Mouse (Mus musculus): Measurements from ENCODE around the gene Orm3. TPM values are rescaled to one million over a fixed set of nuclear protein-coding genes. Genes with fewer than 3 reads are reported as not detected.
"Not testable (repeated sequence)": the region's sequence is repeated elsewhere in the genome, so short reads cannot be mapped to it uniquely, and the experiment has no call there.

Orm3 gene
- total RNA-seq (2021), result not detected
- long read RNA-seq, experiment 1, result 0 reads
- long read RNA-seq, experiment 2, result 0 reads

- no peak within 1 kb of the TSS for H3K27ac ChIP-seq
- TF ChIP-seq CTCF (conservative IDR thresholded peaks at IDR 0.05), result no peak
- no peak for DNase-seq (ENCODE audit: low spot score in 2 of 2)
- H3K4me3 ChIP-seq, result no peak within 1 kb of the TSS
Measured at GRCm38 (mm10) chr4:63355877-63356665, at the start of gene Orm3. TSS of gene Orm3 (plus strand) at chr4:63356162.

GRCm38 (mm10) chr4:63307175-63308062 lies 48.5 kb upstream of the Orm3 start:
- H3K4me3 ChIP-seq, result no peak overlapping the region
- no peak overlapping the region for H3K27ac ChIP-seq
- peak; percentile 81 for TF ChIP-seq CTCF (conservative IDR thresholded peaks at IDR 0.05)
- peak; percentile 85 to 93 for DNase-seq (ENCODE audit: low spot score in 2 of 2)

DNA sequence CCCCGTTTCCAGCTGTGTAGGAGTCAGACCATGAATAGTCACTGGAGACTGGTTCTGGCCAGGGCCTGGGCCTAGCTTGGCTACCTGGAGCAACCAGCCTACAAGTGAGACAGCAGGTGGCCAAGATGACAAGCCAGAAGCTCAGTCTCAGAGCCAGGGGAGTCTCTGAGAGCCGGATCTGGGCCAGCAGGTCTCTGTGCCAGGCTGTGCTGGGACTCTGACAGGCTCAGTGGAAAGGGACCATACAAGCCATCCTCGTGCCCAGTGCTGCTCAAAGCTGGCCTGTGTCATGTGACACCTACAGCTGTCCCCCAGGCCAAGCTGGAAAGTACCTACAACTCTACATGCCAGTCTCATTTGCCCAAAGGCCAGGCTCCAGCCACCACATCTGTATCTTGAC lies 47.6 kb upstream of the Orm3 start:
- DNase-seq (ENCODE audit: low spot score in 2 of 2), result no peak
- Histone ChIP-seq H3K4me3 (no peak overlapping the region), H3K27ac (no peak overlapping the region)
- TF ChIP-seq CTCF (conservative IDR thresholded peaks at IDR 0.05), result no peak

DNA sequence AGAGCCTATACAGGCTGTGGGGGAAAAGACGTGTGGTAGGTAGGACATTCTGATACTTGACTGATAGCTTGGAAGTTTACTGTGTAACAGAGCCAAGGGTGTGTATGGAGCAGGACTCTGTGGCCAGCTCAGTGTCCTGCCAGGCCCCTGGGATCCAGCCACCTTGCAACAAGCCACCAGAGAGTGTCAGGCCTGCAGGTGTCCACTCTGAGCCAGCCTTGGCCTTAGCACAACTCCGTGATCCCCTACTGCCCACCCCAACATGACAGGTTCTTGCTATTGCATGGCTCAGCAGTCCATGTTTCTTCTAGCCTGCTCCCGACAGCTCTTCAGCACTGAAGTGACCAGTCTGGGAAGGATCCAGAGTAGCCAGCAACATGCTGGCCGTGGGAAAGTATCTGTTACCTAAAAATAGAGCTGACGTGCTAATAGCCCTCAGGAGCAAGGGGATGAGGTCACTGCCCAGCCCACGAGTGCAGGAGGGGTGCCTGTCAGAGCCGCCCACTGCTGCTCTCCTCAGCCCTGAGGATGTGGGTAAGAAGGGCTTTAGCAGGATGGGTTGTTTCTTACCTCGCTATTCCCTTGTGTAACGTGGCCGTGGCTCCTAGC lies 45.6 kb upstream of the Orm3 start:
- TF ChIP-seq CTCF (conservative IDR thresholded peaks at IDR 0.05), result no peak

GRCm38 (mm10) chr4:63311426-63311825 lies 44.5 kb upstream of the Orm3 start:
- Histone ChIP-seq H3K4me3 (no peak overlapping the region), H3K27ac (no peak overlapping the region)
- TF ChIP-seq CTCF (conservative IDR thresholded peaks at IDR 0.05), result no peak
- DNase-seq (ENCODE audit: low spot score in 2 of 2), result no peak

More for the DNA sequence above, 45.6 kb upstream of the Orm3 start:
- DNase-seq (ENCODE audit: low spot score in 2 of 2), result no peak
- no peak overlapping the region for H3K27ac ChIP-seq
- no peak overlapping the region for H3K4me3 ChIP-seq

- Histone ChIP-seq H3K27ac (no peak overlapping the region), H3K4me3 (no peak overlapping the region)
- no peak for TF ChIP-seq CTCF (conservative IDR thresholded peaks at IDR 0.05)
- no peak for DNase-seq (ENCODE audit: low spot score in 2 of 2)
Measured at GRCm38 (mm10) chr4:63314063-63314462, 41.9 kb upstream of the Orm3 start.

DNA sequence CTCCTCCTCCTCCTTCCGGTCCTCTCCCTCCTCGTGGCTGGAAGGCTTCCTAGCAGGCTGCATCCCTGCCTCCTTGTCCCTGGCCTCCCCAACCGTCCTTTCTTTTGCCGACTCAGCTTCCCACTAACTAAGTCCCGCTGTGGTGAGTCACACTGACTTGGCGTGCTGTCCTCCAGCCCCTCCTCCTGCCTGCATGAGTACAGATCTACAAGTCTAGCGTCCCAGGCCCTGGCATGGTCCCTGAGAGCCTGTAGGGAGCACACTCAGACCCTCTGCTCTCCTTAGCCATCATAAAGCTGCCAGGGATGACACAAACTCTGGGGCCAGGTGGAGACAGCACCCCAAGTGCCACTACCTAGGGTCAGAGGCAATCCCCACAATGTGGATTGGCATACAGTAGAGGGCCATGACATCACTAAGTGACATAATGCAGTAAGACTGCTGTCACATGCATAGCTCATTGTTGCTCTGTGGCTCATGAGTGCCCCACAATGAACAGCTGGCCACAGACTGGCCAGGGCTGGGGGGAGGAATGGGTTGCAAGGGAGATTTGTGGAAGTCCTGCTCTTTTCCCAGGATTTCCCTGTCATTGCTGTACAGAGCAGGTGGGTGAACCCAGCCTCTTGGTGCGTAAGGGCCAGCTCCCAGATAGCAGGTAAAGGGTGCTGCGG lies 39.8 kb upstream of the Orm3 start:
- Histone ChIP-seq H3K4me3 (no peak overlapping the region), H3K27ac (no peak overlapping the region)
- TF ChIP-seq CTCF (conservative IDR thresholded peaks at IDR 0.05), result no peak
- no peak for DNase-seq (ENCODE audit: low spot score in 2 of 2)

DNA sequence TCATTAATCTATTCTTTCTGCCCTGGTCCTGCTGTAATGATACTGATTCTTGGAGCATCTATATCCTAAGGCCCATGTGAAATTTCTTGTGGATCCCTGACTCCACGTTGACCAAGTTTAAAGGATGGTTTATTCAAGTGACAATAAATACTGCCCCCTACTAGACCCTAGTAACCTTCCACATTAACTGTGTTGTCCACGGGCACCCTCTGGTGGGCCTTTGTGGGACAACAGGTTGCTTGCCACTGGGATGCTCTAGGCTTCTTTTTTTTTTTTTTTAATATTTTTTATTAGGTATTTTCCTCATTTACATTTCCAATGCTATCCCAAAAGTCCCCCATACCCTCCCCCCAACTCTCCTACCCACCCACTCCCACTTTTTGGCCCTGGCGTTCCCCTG lies 36.4 kb upstream of the Orm3 start:
- not testable (repeated sequence) for H3K27ac ChIP-seq, H3K4me3 ChIP-seq
- DNase-seq (ENCODE audit: low spot score in 2 of 2), result peak in 1 of 2 experiments; percentile 69
- TF ChIP-seq CTCF (conservative IDR thresholded peaks at IDR 0.05), result peak; percentile 84

DNA sequence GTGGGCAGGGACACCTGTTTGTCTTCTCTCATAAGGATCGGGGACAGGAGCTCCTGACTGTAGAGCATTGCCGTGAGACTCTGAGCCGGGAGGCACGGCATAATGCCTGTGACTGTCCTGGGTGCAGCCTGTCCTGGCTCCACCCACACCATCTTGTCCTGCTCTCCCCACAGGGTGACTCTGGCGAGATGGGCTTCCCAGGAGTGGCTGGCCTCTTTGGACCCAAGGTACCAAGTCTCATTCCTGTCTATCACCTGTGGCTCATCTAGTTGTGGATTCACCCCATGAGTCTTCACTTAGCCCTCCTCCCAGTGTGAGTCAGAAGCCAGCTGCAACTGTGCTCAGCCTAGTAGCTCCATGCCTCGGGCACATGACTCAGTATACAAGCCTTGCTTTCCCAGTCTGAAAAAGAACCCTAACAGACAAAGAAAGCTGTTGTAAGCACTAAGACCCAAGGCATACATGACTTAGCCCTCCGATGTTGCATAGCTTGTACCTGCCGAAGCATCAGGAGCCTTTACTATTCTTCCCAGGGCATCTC lies 32.6 kb upstream of the Orm3 start:
- DNase-seq (ENCODE audit: low spot score in 2 of 2), result no peak
- Histone ChIP-seq H3K27ac (no peak overlapping the region), H3K4me3 (no peak overlapping the region)
- no peak for TF ChIP-seq CTCF (conservative IDR thresholded peaks at IDR 0.05)

- Histone ChIP-seq H3K27ac (no peak overlapping the region), H3K4me3 (no peak overlapping the region)
- no peak for TF ChIP-seq CTCF (conservative IDR thresholded peaks at IDR 0.05)
- DNase-seq (ENCODE audit: low spot score in 2 of 2), result no peak
Measured at GRCm38 (mm10) chr4:63333403-63333802, 22.6 kb upstream of the Orm3 start.

- DNase-seq (ENCODE audit: low spot score in 2 of 2), result no peak
Measured at GRCm38 (mm10) chr4:63338414-63339076, 17.4 kb upstream of the Orm3 start.

DNA sequence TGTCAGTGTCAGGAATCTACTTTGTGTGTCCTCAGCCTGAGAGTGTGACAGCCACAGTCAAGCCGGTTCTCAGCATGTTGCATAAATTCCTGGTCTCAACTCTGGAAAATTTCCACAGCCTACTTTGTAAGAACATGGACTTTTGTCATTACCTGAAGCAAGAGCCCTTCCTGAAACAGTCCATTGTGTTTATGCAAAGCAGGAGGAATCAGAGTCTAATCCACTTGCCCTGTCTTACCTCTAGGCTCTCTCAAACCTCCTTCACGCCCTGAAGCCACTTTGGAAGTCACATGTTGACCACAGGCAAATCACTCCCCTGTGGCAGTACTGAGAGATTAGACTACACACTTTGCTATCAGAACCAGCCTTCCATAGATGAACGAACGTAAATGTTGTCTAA lies 13.5 kb upstream of the Orm3 start:
- no peak overlapping the region for H3K27ac ChIP-seq
- no peak for DNase-seq (ENCODE audit: low spot score in 2 of 2)
- no peak overlapping the region for H3K4me3 ChIP-seq
- TF ChIP-seq CTCF (conservative IDR thresholded peaks at IDR 0.05), result no peak

More at GRCm38 (mm10) chr4:63338414-63339076, 17.4 kb upstream of the Orm3 start:
- TF ChIP-seq CTCF (conservative IDR thresholded peaks at IDR 0.05), result no peak
- Histone ChIP-seq H3K4me3 (no peak overlapping the region), H3K27ac (no peak overlapping the region)
